Mouse (Mus musculus): ENCODE data around the gene Klhdc8b. TPM values are rescaled to one million over a fixed set of nuclear protein-coding genes. Genes with fewer than 3 reads are reported as not detected.

Gene Klhdc8b
- total RNA-seq (2015) (0.46 and 1.1 TPM in 2 replicates), total RNA-seq (2017) (4.1 and 8.1 TPM in 2 replicates)

DNA sequence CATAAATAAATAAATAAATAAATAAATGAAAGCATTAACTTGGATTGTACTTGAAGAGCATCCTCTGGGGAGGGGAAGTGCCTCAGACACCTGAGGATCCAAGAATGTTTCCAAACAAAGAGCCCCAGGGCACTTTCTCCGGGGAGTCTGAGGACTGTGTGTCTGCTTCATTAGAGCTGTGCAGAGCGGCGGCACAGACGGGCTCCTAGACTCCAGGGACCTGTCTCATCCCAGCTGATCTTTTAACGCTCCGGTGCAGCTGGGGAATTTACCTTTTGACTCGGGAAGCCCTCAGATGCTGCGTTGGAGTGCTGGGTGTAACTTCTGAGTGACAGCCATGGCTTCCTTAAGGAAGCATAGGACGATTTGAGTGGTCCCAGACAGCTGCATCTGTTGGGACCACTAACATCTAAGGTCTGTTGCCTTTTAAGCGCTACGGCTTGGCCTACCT is at the start of gene Klhdc8b:
Gene Klhdc8b (minus strand): TSS at position 401 of the 451 bp plus-strand sequence.
- no peak for ATAC-seq (replicated peaks; ENCODE audit: poor library complexity)

DNA sequence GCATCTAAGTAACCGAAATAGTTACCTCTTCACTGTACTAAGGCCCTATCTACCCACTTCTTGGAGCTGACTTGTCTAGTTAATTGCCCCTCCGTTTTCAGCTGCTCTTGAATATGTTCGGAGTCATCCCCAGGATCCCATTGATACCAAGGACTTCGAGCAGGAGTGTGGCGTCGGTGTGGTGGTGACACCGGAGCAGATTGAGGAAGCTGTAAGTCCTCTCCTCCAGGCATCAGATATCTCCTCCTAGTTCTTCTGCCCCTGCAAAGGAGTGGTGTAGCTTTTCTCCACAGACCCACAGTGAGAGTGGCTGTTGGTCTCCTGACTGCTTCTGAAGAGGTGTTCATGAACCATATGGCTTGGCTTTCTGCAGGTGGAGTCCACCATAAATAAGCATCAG is 47.4 kb upstream of the Klhdc8b start:
- no peak for ATAC-seq (replicated peaks; ENCODE audit: poor library complexity)

DNA sequence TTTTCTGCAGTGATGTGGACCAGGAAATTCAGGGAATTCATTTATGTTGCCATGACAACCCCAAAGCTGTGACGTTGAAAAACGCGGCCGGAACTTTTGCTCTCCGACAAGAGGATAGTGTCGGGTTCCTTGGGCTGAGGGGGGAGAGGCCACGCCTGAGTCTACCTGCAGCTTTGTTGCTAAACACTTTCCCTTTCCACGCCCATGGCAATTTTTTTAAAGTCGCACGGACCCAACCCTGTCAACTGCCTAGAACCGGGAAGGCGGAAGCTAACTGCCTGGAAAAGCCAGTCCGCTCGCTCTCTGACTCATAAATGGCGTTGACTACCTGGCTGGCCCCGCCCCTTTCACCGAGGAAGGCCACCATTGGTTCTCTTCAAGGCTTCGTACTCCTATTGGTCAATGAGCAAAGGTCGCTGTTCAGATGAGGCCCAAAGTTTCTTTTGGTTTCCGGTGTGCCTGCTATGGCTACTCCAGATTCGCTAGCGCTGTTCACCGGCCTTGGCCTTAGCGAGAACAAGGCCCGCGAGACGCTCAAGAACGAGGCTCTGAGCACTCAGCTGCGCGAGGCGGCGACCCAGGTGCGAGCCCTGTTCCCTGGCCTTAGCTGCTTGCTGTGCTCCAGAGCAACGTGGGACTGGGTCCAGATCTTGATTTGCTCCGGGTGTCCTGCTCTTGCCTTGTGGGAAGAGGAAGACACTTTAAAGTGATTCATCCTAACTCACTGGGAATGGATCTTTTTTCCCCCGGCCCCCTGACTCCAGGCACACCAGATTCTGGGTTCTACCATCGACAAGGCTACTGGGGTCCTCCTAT is 46.4 kb upstream of the Klhdc8b start, which contains the start of gene Qars:
Gene Qars (plus strand): TSS at position 88 of the 816 bp plus-strand sequence.
- peak; percentile 99 for ATAC-seq (replicated peaks; ENCODE audit: poor library complexity)

DNA sequence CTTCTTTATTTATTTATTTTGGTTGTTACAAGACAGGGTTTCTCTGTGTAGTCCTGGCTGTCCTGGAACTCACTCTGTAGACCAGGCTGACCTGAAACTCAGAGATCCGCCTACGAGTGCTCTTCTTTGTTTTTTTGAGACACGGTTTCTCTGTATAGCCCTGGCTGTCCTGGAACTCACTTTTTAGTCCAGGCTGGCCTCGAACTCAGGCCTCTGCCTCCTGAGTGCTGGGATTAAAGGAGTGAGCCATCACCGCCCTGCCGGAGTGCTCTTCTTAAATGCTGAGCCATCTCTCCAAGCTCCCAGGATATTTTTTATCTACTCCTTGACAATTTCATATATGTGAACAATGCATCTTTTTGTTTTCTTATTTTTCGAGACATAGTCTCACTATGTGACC is 45.5 kb upstream of the Klhdc8b start:
- no peak for ATAC-seq (replicated peaks; ENCODE audit: poor library complexity)

DNA sequence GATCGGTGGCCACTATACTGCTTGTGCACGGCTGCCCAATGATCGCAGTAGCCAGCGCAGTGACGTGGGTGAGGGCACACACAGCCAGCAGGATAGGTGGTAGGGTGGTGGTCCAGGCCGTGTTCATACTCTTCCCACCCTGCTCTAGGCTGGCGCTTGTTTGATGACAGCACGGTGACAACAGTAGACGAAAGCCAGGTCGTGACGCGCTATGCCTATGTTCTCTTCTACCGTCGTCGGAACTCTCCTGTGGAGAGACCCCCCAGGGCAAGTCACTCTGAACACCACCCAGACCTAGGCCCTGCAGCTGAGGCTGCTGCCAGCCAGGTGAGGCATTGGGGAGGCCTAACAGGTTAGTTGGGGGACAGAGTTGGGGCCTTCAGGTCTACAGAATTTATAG is 38.6 kb upstream of the Klhdc8b start:
- no peak for ATAC-seq (replicated peaks; ENCODE audit: poor library complexity)

DNA sequence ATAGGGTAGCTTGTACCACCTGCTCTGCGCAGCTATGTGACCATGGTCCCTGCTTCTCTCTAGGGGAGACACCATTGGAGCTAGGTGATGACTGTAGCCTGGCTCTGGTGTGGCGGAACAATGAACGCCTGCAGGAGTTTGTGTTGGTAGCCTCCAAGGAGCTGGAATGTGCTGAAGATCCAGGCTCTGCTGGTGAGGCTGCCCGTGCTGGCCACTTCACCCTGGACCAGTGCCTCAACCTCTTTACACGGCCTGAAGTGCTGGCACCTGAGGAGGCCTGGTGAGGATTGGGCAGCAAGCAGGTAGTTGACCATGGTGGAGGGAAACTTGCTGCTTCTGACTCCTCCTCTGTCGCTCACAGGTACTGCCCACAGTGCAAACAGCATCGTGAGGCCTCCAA is 37.9 kb upstream of the Klhdc8b start:
- ATAC-seq (replicated peaks; ENCODE audit: poor library complexity), result no peak

DNA sequence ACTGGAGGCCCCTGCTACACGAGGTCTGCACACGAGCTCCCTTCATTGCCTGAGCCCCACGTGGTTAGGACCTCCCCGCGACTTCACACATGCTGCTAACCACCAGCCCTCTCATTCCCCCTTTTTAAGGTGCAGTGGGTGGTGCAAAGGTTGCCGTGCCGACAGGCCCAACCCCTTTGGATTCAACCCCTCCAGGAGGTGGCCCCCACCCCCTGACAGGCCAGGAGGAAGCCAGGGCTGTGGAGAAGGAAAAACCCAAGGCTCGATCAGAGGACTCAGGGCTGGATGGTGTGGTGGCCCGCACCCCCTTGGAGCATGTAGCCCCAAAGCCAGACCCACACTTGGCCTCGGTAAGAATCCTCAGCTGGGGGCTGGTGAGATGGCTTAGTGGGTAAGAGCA is 33.5 kb upstream of the Klhdc8b start:
- no peak for ATAC-seq (replicated peaks; ENCODE audit: poor library complexity)

DNA sequence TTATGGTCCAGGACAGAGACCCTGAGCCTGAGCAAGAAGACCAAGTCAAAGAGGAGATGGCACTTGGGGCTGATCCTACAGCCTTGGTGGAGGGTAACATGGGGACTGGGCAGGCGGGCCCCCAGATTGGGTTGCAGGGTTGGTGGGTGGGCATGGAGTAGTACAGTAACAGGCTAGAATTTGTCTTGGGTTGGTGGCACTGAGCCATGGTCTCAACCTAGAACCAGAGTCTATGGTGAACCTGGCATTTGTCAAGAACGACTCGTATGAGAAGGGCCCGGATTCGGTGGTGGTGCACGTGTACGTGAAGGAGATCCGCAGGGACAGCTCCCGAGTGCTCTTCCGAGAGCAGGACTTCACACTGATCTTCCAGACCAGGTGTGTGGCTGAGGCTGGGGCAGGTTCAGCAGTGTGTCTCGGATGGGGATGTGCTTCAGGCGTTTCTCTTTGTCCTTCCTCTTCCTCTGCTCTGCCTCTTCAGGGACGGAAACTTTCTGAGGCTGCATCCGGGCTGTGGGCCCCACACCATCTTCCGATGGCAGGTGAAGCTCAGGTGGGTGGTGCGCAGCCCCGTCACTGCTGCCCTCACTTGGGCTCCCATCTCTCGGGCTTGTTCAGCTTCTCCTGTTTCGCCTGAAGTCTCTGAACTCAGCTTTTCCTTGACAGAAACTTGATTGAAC is 32.9 kb upstream of the Klhdc8b start:
- ATAC-seq (replicated peaks; ENCODE audit: poor library complexity), result no peak

DNA sequence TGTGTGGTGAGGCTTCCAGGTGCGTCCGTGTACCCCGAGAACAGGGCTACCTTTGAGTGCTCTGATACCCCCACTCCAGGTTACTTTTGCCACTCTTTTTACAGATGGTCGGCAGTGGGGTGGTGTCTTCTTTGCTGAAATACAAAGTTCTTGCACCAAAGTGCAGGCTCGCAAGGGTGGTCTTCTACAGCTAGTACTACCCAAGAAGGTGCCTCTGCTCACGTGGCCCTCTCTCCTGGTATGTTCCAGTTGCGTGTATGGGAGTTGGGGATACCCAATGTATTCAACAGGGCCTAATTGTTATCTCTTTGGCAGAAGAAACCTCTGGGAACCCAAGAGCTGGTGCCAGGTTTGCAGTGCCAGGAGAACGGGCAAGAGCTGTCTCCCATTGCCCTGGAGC is 31.9 kb upstream of the Klhdc8b start:
- no peak for ATAC-seq (replicated peaks; ENCODE audit: poor library complexity)

DNA sequence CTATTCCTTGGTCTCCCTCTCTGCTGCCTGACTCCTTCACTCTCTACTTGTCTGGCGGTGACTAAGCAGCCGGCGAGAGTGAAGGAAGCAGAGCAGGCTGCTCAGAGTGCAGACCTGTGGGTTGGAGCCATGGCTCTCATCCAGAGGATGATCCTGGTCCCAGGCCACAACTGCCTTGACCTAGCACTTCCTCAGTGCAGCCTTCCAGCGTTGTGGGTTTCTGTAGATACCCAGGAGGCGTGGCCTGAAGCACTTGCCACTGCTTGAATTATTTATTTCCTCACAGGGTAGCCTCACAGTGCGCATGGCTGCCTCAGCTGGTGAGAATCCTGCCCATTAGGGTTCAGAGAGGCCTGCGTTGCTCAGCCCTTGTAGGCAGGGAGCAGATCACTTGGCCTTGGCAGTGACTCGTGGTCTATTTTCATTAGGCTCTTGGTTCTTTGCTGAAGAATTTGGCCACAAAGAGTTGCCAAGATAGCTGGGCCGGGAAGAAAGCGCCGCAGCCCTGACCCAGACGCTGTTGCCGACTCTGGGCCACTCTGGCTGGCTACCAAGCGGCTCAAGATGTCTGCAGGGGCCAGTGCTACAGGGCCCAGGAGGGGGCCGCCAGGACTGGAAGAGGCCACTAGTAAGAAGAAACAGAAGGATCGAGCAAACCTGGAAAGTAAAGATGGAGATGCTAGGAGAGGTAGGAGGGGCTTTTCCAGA is 30.8 kb upstream of the Klhdc8b start:
- peak; percentile 63 for ATAC-seq (replicated peaks; ENCODE audit: poor library complexity)

DNA sequence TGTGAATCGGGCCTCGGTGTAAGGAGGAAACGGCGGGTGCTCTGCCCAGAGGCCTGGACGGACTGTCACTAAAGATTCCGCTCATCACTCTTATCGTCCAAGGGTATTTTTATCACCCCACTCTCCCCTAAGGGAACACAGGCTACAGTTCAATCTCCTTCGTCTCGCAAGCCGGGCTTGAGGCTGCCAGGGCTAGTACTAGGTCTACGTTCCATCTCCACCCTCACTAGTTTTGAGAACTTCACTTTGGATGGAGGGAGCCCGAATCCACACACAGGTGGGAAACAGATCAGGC is 29.9 kb upstream of the Klhdc8b start:
- ATAC-seq (replicated peaks; ENCODE audit: poor library complexity), result no peak

DNA sequence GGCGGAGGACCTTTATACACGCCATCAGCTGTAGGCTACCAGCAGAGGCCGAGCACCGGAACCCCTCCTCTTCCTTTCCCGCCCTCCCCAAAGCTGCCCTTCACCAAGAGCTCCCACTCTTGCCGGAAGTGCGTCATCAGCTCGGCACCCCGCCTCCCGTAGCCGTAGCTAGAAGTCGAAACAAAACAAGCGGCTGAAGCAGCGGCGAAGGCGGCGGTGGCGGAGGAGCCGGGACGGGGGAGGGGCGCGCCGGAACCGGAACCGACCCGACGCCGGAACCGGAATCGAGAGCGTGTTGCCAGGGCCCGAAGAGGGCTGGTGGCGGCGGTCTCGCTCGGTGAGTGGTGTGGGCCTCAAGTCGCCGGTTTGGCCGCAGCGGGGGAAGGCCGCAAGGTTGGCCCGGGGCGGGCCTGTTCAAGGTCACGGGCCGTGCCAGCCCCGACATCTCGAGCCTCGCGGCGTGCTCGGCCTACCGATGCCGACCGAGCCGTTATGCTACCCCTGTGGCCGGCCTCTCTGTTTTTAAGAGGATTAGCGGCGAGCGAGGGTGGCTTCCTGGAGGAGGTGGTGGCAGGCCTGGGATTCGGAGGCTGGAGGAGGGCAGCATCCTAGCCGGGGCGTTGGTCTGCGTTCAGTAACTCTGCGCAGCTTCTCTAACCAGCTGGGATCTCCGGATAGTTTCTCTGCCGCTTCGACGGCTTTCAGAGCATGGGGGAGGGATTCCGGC is 29.3 kb upstream of the Klhdc8b start, which contains the start of gene Usp19:
Gene Usp19 (plus strand): TSS at position 44 of the 727 bp plus-strand sequence.
- peak; percentile 90 for ATAC-seq (replicated peaks; ENCODE audit: poor library complexity)

DNA sequence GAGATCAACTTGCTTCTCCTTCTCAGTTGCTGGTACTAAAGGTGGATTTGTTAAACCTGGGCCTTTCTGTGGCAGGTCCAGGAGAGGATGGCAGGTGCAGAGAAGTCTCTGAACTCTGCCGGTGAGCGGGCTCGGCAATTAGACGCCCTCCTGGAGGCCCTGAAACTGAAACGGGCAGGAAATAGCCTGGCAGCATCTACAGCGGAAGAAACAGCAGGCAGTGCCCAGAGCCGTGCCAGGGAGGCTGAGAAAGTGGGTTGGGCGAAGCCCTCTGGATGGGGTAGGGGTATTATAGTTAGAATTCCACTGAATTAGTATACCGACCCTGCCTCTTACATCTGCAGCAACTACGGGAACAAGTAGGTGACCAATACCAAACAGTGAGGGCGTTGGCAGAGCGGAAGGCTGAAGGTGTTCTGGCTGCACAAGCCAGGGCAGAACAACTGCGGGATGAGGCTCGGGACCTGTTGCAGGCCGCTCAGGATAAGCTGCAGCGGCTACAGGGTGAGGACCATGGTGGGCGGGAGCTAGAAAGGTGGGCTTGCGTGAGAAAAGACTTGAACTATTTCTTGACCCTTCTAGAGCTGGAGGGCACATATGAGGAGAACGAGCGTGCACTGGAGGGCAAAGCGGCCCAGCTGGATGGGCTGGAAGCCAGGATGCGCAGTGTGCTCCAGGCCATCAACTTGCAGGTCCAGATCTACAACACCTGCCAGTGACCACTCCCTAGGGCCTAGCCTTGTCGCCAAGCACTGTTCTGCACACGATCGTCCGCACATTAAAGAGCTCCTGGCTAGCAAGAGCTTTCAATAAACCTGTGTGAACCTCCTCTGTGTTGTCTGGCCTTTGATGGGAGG is 28.5 kb upstream of the Klhdc8b start:
- no peak for ATAC-seq (replicated peaks; ENCODE audit: poor library complexity)

DNA sequence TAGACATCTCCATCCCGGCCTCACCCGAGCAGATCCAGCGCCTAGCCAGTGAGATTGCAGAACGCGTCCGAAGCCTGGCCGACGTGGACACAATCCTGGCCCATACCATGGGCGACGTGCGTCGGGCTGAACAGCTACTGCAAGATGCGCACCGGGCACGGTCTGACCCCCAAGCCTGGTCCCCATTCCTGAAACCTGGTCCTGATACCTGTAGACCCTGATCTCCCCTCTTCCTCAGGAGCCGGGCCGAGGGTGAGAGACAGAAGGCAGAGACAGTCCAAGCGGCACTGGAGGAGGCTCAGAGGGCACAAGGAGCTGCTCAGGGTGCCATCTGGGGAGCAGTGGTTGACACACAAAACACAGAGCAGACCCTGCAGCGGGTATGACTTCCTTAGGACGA is 27.8 kb upstream of the Klhdc8b start:
- ATAC-seq (replicated peaks; ENCODE audit: poor library complexity), result no peak

DNA sequence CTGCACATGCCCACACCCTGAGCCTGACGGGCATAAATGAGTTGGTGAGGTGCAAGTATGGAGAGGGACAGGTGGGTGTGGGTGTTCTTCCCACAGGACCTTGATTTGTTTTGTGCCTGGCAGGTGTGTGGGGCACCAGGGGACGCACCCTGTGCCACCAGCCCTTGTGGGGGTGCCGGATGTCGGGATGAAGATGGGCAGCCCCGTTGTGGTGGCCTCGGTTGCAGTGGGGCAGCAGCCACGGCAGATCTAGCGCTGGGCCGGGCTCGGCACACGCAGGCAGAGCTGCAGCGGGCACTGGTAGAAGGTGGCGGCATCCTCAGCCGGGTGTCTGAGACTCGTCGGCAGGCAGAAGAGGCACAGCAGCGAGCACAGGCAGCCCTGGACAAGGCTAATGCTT is 27.0 kb upstream of the Klhdc8b start:
- no peak for ATAC-seq (replicated peaks; ENCODE audit: poor library complexity)

DNA sequence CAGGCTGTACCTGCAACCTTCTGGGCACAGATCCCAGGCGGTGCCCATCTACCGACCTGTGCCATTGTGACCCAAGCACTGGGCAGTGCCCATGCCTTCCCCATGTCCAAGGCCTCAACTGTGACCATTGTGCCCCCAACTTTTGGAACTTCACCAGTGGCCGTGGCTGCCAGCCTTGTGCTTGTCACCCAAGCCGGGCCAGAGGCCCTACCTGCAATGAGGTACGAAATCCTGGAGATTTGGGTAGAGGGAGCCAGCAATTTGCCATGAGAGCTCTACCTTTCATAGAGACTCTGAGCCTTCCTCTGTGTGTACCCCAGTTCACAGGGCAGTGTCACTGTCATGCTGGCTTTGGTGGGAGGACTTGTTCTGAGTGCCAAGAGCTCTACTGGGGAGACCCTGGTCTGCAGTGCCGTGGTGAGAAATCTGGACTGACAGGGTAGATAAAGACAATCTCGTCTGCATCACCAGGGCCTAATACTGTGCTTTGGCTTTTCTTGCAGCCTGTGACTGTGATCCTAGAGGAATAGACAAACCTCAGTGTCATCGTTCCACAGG is 25.7 kb upstream of the Klhdc8b start:
- ATAC-seq (replicated peaks; ENCODE audit: poor library complexity), result no peak

DNA sequence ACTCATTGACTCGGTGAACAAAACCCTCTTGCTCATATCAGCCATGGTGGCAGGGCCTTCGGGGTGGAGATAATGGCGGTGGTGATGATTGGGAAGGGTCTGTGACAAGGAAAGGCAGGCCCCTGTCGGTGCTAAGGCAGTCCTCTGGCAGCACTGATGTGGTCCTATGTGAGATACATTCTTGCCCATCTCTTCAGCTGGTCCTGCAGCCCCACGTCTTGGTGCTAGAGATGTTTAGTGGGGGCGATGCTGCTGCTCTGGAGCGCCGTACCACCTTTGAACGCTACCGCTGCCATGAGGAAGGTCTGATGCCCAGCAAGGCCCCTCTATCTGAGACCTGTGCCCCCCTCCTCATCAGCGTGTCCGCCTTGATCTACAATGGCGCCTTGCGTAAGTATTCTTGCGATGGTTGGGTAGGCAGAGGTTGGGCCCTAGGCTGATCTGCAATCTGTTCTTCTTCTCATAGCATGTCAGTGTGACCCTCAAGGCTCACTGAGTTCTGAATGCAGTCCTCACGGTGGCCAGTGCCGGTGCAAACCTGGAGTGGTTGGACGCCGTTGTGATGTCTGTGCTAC is 24.0 kb upstream of the Klhdc8b start:
- ATAC-seq (replicated peaks; ENCODE audit: poor library complexity), result no peak

DNA sequence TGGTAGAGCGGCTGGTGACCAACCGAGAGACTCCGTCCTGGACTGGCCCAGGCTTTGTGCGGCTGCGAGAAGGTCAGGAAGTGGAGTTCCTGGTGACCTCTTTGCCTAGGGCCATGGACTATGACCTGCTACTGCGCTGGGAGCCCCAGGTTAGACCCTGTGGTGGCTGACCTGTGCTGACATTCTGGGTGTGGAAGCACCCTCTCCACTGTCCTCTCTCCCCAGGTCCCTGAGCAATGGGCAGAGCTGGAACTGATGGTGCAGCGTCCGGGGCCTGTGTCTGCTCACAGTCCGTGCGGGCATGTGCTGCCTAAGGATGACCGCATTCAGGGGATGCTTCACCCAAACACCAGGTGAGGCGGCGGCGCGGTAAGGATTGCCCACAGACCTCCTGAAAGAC is 22.6 kb upstream of the Klhdc8b start:
- no peak for ATAC-seq (replicated peaks; ENCODE audit: poor library complexity)

DNA sequence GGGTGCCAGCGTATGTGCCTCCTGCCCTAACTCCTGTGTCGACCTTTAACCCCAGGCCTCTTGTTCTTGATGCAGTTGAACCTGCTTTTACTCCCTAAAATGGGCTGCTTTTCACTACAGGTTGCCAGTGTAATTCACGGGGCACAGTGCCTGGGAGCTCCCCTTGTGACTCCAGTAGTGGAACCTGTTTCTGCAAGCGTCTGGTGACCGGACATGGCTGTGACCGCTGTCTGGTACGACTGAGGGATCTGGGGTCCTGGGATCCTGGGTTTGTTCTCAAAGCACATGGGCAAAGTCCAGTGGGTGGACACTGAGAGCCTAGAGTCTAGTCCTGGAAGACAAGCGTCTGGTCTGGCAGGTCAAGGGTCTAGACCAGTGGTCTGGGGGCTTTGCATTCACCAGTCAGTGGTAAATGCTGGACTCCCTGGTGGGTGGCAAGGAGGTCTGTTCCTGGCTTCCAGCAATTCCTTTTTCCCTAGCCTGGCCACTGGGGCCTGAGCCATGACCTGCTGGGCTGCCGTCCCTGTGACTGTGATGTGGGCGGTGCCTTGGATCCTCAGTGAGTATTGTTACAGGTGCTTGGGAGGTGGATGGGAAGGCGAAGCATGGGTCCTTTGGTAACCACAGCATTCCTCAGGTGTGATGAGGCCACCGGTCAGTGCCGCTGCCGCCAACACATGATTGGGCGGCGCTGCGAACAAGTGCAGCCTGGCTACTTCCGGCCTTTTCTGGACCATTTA is 21.8 kb upstream of the Klhdc8b start:
- ATAC-seq (replicated peaks; ENCODE audit: poor library complexity), result no peak
